Mouse (Mus musculus) midbrain, postnatal 0 days (tissue): ENCODE measurements at regions not wholly inside any gene's neighbourhood (a gene's known extent, or its start where the extent isn't known, plus 50 kb on each side); places are given as distances from the start of the nearest gene placed in this dataset.

Source experiments
- ATAC-seq: fragments of 200-750 bp; cut with Nextera tagmentation; 2 replicates; pipeline ENCODE4 v1.8.0; 2017; ENCODE audit warnings: moderate number of reproducible peaks, mild to moderate bottlenecking, moderate TSS enrichment, moderate library complexity; ENCODE audit not compliant: low FRiP score
- DNase-seq: peaks from one replicate; pipeline ENCODE4 v3.0.0-alpha.2; 2015; ENCODE audit warnings: low spot score
- H3K27ac ChIP-seq: fragments of 300-500 bp; sonication (generic); 2 replicates; pipeline ENCODE4 v1.5.1; 2014; ENCODE audit warnings: low read depth, mild to moderate bottlenecking, low read length, mixed read lengths
- H3K27me3 ChIP-seq: fragments of 300-500 bp; sonication (generic); 2 replicates; pipeline ENCODE4 v1.6.1; 2014; ENCODE audit warnings: low read length, control low read depth, mixed read lengths; ENCODE audit not compliant: insufficient read depth
- H3K36me3 ChIP-seq: fragments of 300-500 bp; sonication (generic); 2 replicates; pipeline ENCODE4 v1.6.1; 2014; ENCODE audit warnings: low read length, control low read depth, mixed read lengths; ENCODE audit not compliant: insufficient read depth
- H3K4me1 ChIP-seq: fragments of 300-500 bp; sonication (generic); 2 replicates; pipeline ENCODE4 v1.6.1; 2014; ENCODE audit warnings: mild to moderate bottlenecking, control low read depth, antibody characterized with exemption, low read length, mixed read lengths; ENCODE audit not compliant: insufficient read depth
- H3K4me2 ChIP-seq: fragments of 300-500 bp; sonication (generic); 2 replicates; pipeline ENCODE4 v1.6.1; 2014; ENCODE audit warnings: low read depth, mild to moderate bottlenecking, low read length, mixed read lengths; ENCODE audit not compliant: poor library complexity, severe bottlenecking
- H3K4me3 ChIP-seq: fragments of 300-500 bp; sonication (generic); 2 replicates; pipeline ENCODE4 v1.5.1; 2014; ENCODE audit warnings: low read depth, mild to moderate bottlenecking, low read length, moderate library complexity
- H3K9ac ChIP-seq: fragments of 300-500 bp; sonication (generic); replicated peaks from 2 replicates; pipeline ENCODE4 v1.6.1; 2014; ENCODE audit warnings: mild to moderate bottlenecking, low read length, moderate library complexity, mixed read lengths; ENCODE audit not compliant: poor library complexity, severe bottlenecking
- H3K9me3 ChIP-seq: fragments of 300-500 bp; sonication (generic); 2 replicates; pipeline ENCODE4 v1.6.1; 2016; ENCODE audit warnings: low read length, control low read depth
- CTCF ChIP-seq: IDR thresholded peaks from 2 replicates; pipeline ENCODE4 v1.5.1; 2016; ENCODE audit warnings: antibody characterized with exemption, mild to moderate bottlenecking
- WGBS: fragments of 180-500 bp; shearing (Covaris S2); extraction: QIAGEN DNeasy Blood & Tissue Kit; methylation state at CpG from one replicate; pipeline ENCODE4 v1.1.7; 2014; 5-methylcytosine and 5-hydroxymethylcytosine counted together

DNA sequence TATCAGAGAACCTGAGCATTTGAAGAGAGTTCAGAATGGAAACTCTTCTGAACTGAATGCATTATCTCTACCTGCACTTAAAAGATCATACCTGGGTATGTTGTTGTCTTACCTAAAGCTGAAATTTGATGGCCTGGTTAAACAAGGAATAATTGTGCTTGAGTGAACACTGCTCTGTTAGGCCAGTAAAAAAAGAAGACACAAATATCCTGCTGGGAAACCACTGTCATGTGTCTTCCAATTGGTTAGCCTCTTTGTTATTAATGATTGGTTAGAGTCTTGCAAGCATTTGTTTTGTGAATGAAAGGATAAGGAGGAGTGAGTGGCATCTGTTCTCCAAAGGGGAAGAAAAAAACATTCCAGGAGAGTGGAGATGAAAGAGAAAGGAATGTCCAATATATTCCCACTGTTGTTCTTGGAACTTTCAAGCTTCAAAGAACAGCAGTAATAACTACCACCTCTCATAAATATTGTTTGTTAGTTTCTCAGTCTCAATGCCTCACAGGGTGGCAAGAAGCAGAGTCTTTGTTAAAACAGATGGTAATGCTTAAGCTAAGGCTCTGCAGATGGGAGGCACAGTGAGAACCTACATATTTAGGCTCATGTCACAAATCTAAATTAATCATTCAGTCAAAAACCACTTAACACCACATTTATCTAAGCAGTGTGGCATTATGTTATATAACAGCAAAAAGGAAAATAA is 165.5 kb downstream of the Dsel start:
- Histone ChIP-seq H3K27me3 (no peaks in the 10 kb centered on the region), H3K4me1 (no peaks in the 10 kb centered on the region), H3K36me3 (no peaks in the 10 kb centered on the region), H3K9me3 (no peaks in the 10 kb centered on the region), H3K9ac (no peak overlapping the region), H3K27ac (no peak overlapping the region), H3K4me2 (no peak overlapping the region), H3K4me3 (no peak overlapping the region)
- peak; percentile 17 for DNase-seq
- ATAC-seq = no peak
- TF ChIP-seq CTCF = no peak

DNA sequence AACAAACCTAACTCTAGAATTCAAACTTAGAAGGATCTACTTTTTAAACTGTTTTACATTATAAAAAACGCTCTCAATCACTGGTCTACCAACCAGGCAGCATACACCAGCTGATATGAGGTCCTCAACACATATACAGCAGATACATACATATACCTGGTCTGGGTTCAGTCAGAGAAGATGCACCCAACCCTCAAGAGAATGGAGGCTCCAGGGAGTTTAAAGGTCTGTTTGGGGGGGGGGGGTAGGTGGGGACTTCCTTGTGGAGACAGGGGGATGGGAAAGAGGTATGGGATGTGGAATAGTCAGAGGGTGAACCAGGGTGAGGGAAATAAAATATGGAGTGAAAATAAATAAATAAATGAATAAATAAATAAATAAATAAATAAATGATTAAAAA is 203.8 kb downstream of the Dsel start:
- Histone ChIP-seq H3K9ac (no peak overlapping the region), H3K4me1 (no peaks in the 10 kb centered on the region), H3K27me3 (no peaks in the 10 kb centered on the region), H3K36me3 (no peaks in the 10 kb centered on the region), H3K9me3 (no peaks in the 10 kb centered on the region), H3K4me3 (no peak overlapping the region), H3K27ac (no peak overlapping the region), H3K4me2 (no peak overlapping the region)
- ATAC-seq (no peak; the same call in 1 of the 2 replicates), DNase-seq (no peak)
- 88% methylated on average over 1 of the region's 1 CpGs for WGBS
- TF ChIP-seq CTCF = no peak

DNA sequence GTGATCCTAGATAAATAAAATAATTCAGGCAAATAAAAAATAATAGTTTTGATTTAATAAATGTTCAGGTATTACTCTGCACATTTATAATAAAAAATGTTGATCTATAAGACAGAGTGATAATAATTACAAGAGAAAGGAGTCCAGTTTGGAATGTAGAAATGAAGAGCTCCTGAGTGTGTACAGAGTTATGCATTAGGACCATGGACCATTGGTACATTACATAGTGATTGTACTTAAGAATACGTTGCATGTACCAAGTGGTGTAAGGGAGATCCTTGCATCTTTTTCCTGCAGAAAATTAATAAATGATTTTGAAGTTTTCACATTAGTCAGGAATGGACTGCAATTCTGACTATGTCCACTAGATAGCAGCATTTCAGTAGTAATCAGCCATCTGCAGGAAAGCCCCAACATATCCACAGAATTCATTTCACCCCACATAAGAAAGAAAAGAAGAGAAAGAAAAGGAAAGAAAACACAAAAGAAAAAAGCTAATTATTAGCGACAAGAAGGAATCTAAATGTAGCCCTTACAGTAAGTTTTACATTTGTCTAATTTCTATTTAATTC is 204.5 kb downstream of the Dsel start:
- H3K27me3 ChIP-seq = no peaks in the 10 kb centered on the region
- DNase-seq (peak; percentile 71), ATAC-seq (peak; percentile 54; the same call in 1 of the 2 replicates)
- H3K4me2 ChIP-seq = no peak overlapping the region
- no peaks in the 10 kb centered on the region for H3K9me3 ChIP-seq
- WGBS = 2% methylated on average over 2 of the region's 2 CpGs
- no peaks in the 10 kb centered on the region for H3K36me3 ChIP-seq
- no peak overlapping the region for H3K9ac ChIP-seq
- no peaks in the 10 kb centered on the region for H3K4me1 ChIP-seq
- TF ChIP-seq CTCF = peak; percentile 93
- H3K27ac ChIP-seq = no peak overlapping the region
- no peak overlapping the region for H3K4me3 ChIP-seq

GRCm38 (mm10) chr1:111633860-111634460 is 230.8 kb downstream of the Dsel start:
- ATAC-seq = peak; percentile 86
- H3K4me3 ChIP-seq = no peak overlapping the region
- no peaks in the 10 kb centered on the region for H3K36me3 ChIP-seq
- peak; percentile 88 for TF ChIP-seq CTCF
- H3K27ac ChIP-seq = no peak overlapping the region
- H3K9ac ChIP-seq = no peak overlapping the region
- H3K4me1 ChIP-seq = no peaks in the 10 kb centered on the region
- DNase-seq = peak; percentile 90
- 37% methylated on average over 3 of the region's 3 CpGs for WGBS
- H3K9me3 ChIP-seq = no peaks in the 10 kb centered on the region
- no peak overlapping the region for H3K4me2 ChIP-seq
- no peaks in the 10 kb centered on the region for H3K27me3 ChIP-seq
